Mouse (Mus musculus) kidney, postnatal 36 days (tissue): Measurements from ENCODE around the gene Rpa1.
"Not testable (repeated sequence)": the region's sequence is repeated elsewhere in the genome, so short reads cannot be mapped to it uniquely, and the experiment has no call there.

Experiments
- DNase-seq, 2 experiments: peaks; one replicate each; pipeline ENCODE4 v3.0.0; 2021 to 2022; ENCODE audit warnings: mixed read lengths in 2 of 2

Gene Rpa1

GRCm38 (mm10) chr11:75348199-75348889, at the start of gene Rpa1, which contains the start of gene Smyd4:
TSS of gene Rpa1 (minus strand) at chr11:75348324.
TSS of gene Smyd4 (plus strand) at chr11:75348433.
- DNase-seq, result peak; percentile 97

GRCm38 (mm10) chr11:75397452-75397851, 49.3 kb upstream of the Rpa1 start:
- no peak for DNase-seq

DNA sequence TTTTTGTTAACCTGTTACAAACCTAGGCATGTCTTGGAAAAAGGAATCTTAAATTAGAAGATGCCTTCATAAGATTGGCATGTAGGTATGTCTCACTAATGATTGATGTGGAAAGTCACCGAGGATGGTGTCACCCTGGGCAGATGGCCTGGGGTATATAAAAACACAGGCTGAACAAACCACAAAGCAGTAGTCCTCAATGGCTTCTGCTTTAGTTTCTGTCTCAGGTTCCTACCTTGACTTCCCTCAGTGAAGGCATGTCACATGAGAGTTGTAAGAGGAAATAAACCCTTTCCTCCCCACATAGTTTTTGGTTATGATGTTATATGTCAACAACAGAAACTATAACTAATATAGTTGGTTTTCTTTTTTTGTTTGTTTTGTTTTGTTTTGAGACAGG, 47.5 kb upstream of the Rpa1 start:
- DNase-seq, result no peak

DNA sequence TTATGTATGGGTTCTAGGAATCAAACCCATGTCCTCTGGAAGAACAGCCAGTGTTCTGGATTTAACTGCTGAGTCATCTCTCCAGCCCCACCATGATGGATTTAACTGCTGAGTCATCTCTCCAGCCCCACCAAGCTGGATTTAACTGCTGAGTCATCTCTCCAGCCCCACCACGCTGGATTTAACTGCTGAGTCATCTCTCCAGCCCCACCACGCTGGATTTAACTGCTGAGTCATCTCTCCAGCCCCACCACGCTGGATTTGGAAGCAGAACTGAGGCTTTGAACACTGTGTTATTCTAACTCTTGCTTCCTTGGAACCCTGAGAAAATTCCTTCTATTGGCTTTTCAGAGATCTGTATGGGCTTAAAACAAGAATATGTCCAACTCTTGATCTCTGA, 35.4 kb upstream of the Rpa1 start:
- not testable (repeated sequence) for DNase-seq

DNA sequence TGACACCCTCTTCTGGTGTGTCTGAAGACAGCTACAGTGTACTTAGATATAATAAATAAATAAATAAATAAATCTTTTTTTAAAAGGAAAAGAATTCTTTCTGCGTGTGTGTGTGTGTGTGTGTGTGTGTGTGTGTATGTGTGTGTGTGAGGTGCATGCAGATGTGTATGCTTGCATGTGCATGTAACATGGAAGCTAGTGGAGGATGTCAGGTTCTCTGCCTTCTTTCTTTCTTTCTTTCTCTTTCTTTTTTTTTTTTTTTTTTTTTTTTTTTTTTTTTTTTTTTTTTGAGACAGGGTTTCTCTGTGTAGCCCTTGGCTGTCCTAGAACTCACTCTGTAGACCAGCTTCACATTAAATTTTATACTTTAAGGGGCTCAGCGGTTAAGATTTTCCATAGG, 30.7 kb upstream of the Rpa1 start:
- DNase-seq, result not testable (repeated sequence)

GRCm38 (mm10) chr11:75377125-75377524, 29.0 kb upstream of the Rpa1 start:
- DNase-seq, result no peak

DNA sequence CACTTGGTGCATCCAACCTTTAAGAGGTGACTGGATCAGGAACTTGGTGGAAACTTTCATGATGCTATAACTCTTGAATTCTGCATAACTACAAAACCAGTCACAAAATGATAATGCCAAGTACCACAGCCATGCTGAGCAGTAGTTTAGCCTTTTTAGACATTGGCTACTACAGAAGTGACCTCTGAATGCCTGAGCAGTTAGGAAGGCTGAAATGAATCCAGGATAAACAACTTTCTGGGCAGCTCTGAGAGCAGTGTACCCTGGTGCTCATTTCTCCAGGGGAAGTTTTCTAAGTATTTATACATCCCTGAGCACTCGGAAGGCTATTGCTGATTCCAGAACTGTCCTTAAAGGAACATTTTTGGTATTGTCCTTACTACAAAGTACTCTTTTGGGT, 7.4 kb upstream of the Rpa1 start:
- DNase-seq, result peak in 1 of 2 experiments; percentile 37

DNA sequence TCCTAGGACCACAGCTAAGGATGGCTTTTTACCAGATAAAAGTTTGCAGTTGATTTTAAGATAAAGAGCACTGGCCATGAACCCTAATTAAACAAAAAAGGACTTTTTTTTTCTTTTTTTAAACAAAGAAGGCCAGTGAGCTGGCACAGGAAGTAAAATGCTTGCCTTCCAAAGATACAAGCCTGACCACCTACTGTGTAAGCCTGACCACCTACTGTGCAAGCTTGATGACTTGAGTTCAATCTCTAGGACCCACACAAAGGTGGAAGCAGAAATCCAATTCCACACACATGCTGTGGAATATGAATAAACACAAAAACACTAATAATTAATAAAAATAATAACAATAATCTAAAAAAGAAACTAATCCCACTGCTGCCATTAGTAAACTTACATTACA, 3.1 kb upstream of the Rpa1 start:
- no peak for DNase-seq

GRCm38 (mm10) chr11:75348890-75349261, 752 bp upstream of the Rpa1 start:
- no peak for DNase-seq

- DNase-seq, result no peak
Observed at GRCm38 (mm10) chr11:75347596-75347995, 528 bp downstream of the Rpa1 start.

GRCm38 (mm10) chr11:75347188-75347585, 937 bp downstream of the Rpa1 start:
- DNase-seq, result no peak

DNA sequence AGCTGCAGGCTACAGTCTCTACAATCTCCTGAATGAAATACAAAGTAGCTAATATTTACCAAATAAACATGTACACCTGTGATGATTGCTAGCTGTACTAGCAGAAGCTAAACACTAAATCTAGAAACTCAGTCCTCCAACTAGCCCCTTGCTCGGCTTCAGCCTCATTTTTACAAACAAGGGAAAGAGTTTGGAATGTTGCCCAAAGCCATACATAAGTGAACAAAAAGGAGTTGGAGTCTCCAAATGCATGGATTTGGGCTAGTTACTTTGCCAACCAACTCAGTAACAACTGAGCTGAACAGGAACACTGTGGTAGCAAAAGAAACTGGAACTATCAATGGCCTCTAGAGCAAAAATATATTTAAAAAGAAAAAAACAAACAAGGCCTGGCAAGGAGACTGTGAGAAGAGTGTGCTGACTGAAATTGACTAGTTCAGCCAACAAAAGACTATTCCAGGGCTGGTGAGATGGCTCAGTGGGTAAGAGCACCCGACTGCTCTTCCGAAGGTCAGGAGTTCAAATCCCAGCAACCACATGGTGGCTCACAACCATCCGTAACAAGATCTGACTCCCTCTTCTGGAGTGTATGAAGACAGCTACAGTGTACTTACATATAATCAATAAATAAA, 1.5 kb downstream of the Rpa1 start:
- DNase-seq, result no peak

- no peak for DNase-seq
Observed at GRCm38 (mm10) chr11:75344716-75345115, 3.4 kb downstream of the Rpa1 start.

DNA sequence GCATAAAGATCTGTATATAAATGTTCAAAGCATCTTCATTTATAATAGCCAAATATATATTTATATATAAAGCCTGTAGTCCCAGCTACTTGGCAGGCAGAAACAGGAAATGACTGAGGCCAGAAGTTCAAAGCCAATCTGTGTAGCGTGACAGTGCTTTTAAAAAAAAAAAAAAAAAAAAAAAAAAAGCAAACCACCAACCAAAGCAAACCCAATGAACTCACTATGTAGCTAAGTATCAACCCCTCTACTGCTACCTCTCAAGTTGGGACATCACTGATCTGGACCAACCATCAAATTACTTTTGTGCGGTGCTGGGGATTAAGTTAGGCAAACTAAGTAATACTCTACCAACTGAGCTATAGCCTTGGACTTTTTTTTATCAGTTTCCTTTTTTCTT, 4.0 kb downstream of the Rpa1 start:
- peak in 1 of 2 experiments; percentile 32 for DNase-seq

GRCm38 (mm10) chr11:75343096-75343495, 5.0 kb downstream of the Rpa1 start:
- DNase-seq, result no peak

DNA sequence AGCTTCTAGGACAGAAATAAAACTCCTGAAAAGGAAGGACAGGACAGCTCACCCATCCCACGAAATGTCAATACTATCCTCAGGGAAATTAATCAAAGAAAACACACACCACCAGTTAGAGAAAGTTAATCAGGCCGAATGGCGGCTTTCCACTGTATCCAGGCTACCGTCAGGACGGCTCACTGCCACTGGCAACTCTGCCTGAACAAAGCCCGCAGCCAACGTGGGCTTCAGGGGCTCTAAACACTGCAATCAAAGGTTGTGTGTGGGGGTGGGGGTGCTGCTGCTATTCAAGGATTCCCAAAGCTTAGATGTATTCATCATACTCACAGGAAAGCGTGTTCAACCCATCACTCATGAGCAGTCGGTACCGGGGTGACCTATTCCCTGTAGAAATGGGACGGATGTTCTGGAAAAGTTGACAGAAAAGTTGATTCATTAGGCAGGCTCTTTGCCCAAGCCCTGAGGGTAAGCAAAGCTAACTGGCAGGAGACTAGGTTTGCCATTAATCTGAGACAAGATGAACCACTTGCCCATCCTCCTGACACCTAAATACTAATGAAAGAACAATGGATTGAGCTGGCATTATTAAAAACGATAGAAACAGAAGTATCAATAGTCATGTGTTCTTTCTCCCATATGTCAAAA, 7.3 kb downstream of the Rpa1 start:
- no peak for DNase-seq

DNA sequence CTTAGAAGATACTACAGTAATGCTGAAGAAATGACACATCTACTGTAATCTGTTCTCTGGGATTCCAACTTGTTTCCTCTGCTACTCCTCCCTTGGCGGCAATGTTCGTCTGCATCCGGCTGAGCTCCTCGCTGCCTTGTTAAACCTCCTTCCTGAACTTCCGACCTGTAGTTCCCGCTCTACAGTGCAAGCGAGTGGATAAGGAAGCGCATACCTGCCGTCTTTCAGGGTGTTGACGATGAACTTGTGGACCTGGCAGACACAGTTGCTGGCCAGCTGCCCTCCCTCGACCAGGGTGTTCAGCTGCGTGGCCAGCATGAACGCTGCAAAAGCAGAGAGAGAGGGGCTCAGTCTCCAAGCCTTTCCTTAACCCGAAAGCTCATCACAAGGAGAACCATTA, 8.0 kb downstream of the Rpa1 start:
- peak; percentile 64 to 74 for DNase-seq

DNA sequence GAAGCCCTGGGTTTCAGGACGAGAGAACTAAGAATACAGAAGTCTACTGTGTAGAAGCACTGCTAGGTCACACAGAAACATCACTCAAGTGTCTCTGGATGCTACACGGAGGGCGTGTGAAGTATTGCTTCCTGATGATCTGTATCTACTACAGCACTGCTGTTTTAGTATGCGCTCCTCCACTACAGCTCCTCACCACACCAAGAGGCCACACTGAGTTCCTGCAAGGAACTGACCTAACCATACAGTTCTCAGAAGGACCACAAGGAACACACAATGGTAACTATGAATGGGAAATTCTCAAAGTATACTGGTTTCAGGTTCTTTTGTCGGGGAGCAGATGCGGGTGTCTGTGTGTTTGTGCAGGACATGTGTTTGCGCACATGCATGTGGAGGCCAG, 10.9 kb downstream of the Rpa1 start:
- no peak for DNase-seq

DNA sequence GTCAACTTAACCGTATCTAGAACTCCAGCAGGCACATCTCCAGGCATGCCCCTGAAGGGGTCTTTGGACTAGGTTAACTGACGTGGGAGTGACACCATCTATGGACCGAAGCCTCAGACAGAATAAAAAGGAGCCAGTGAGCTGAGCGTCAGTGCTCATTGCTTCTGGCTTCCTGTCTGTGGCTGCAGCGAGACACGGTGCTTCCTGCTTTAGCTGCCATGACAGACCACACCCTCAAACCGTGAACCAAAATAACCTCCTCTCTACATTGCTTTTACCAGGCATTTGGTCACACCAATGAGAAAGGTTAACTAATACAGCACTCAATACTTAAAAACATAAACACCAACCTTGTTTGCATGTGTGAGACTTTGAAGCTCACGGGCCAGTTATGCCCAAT, 11.4 kb downstream of the Rpa1 start:
- no peak for DNase-seq

GRCm38 (mm10) chr11:75325969-75326311, 22.2 kb downstream of the Rpa1 start:
- DNase-seq, result no peak

- no peak for DNase-seq
Observed at GRCm38 (mm10) chr11:75325116-75325968, 22.8 kb downstream of the Rpa1 start.

DNA sequence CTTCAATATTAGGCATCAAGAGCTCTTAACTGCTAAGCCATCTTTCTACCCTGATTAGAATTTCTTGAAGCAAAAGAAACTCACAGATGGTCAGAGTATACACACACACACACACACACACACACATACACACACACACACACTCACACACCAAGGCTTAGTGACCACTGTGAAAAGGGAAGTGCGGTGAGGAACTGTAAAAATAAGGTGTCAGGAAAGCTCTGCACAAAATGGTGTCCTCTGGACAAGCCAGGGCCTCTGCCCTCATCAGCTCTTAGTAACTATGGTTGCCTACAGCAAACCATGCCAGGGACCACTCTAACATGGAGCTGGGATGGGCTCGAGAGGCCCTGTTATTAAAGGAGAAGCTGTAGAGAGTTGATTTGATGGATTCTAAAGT, 23.7 kb downstream of the Rpa1 start:
- no peak for DNase-seq

- DNase-seq, result no peak
Observed at GRCm38 (mm10) chr11:75323326-75323737, 24.8 kb downstream of the Rpa1 start.
